Mouse (Mus musculus) stomach, postnatal 0 days (tissue): Measurements from ENCODE around the gene Zfand3. TPM values are rescaled to one million over a fixed set of nuclear protein-coding genes. Genes with fewer than 3 reads are reported as not detected.

ENCODE experiments used
- ATAC-seq: fragments of 200-750 bp; cut with Nextera tagmentation; 2 replicates; pipeline ENCODE4 v1.8.0; 2017; ENCODE audit not compliant: low FRiP score, low TSS enrichment
- DNase-seq: peaks from one replicate; pipeline ENCODE4 v3.0.0-alpha.2; 2016; ENCODE audit warnings: low spot score
- H3K27ac ChIP-seq: fragments of 300-500 bp; sonication (generic); replicated peaks from 2 replicates; pipeline ENCODE4 v1.5.1; 2014; ENCODE audit warnings: mild to moderate bottlenecking, control low read depth
- H3K27me3 ChIP-seq: fragments of 300-500 bp; sonication (generic); 2 replicates; pipeline ENCODE4 v1.6.1; 2014; ENCODE audit warnings: low read length; ENCODE audit not compliant: control insufficient read depth, insufficient read depth
- H3K36me3 ChIP-seq: fragments of 300-500 bp; sonication (generic); 2 replicates; pipeline ENCODE4 v1.6.1; 2014; ENCODE audit warnings: low read length, mixed read lengths; ENCODE audit not compliant: control insufficient read depth, insufficient read depth
- H3K4me1 ChIP-seq: fragments of 300-500 bp; sonication (generic); replicated peaks from 2 replicates; pipeline ENCODE4 v1.6.1; 2014; ENCODE audit warnings: antibody characterized with exemption; ENCODE audit not compliant: control insufficient read depth, insufficient read depth
- H3K4me2 ChIP-seq: fragments of 300-500 bp; sonication (generic); replicated peaks from 2 replicates; pipeline ENCODE4 v1.6.1; 2014; ENCODE audit warnings: low read depth, mild to moderate bottlenecking, control low read depth, moderate library complexity
- H3K4me3 ChIP-seq: fragments of 300-500 bp; sonication (generic); 2 replicates; pipeline ENCODE4 v1.5.1; 2014; ENCODE audit warnings: low read depth, low read length, control low read depth
- H3K9ac ChIP-seq: fragments of 300-500 bp; sonication (generic); 2 replicates; pipeline ENCODE4 v1.6.1; 2014; ENCODE audit warnings: mild to moderate bottlenecking, low read length, control low read depth, mixed read lengths
- H3K9me3 ChIP-seq: fragments of 300-500 bp; sonication (generic); 2 replicates; pipeline ENCODE4 v1.6.1; 2016; ENCODE audit warnings: low read length; ENCODE audit not compliant: control insufficient read depth
- CTCF ChIP-seq: IDR thresholded peaks from 2 replicates; pipeline ENCODE4 v1.5.1; 2016; ENCODE audit warnings: antibody characterized with exemption, low read depth, mild to moderate bottlenecking, moderate library complexity
- EP300 ChIP-seq: optimal IDR thresholded peaks from 2 replicates; pipeline ENCODE3; 2016; ENCODE audit warnings: antibody characterized with exemption
- WGBS: fragments of 180-500 bp; shearing (Covaris S2); extraction: QIAGEN DNeasy Blood & Tissue Kit; methylation state at CpG from one replicate; pipeline ENCODE4 v1.1.7; 2014; 5-methylcytosine and 5-hydroxymethylcytosine counted together
- polyA plus RNA-seq: library from polyadenylated mRNA; unstranded; fragments of >200 nt; fragmentation: Nextera tagmentation; extraction: Ambion mirVana; gene quantifications from 2 replicates; pipeline ENCODE4 v1.2.1, GENCODE M21; 2015

Zfand3 gene
- polyA plus RNA-seq, 1 experiment from 2014 or later: 35.5 TPM

GRCm38 (mm10) chr17:30103005-30103404, 98.5 kb downstream of the Zfand3 start:
- ATAC-seq (no peak), DNase-seq (no peak)
- WGBS: 93% methylated on average over 5 of the region's 5 CpGs
- Histone ChIP-seq H3K4me1 (no peaks in the 10 kb centered on the region), H3K27ac (no peak overlapping the region), H3K4me3 (no peak overlapping the region), H3K9ac (no peak overlapping the region), H3K27me3 (no peaks in the 10 kb centered on the region), H3K36me3 (no peaks in the 10 kb centered on the region), H3K4me2 (no peak overlapping the region), H3K9me3 (no peaks in the 10 kb centered on the region)
- no peak for TF ChIP-seq EP300
- TF ChIP-seq CTCF: no peak

DNA sequence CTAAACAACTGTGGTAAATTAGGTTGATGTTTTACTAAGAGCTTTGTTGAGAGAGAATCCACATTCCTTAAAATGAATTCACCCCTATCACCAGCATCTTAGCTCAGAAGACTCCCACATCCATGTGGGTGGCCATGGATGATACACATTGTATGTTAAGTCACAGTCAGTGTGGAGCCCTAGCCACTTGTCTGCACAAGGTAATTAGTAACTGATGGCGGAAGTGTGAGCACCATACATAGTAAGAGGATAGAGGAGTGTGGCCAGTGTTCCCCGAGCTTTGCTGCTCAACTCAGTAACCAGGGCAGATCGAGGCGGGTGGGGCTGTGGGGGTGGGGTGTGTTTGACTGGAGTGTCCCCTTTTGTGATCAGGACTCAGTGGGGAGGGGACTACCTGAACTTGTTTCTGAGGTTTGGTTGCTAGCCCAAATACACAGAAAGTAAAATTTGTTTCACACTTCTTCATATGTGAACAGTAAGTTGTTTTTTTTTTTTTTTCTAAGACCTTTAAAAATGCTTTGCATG, 99.2 kb downstream of the Zfand3 start:
- no peak for TF ChIP-seq CTCF
- TF ChIP-seq EP300: no peak
- DNase-seq (no peak), ATAC-seq (no peak)
- Histone ChIP-seq H3K27me3 (no peaks in the 10 kb centered on the region), H3K9ac (no peak overlapping the region), H3K4me2 (no peak overlapping the region), H3K4me3 (no peak overlapping the region), H3K27ac (no peak overlapping the region), H3K4me1 (no peaks in the 10 kb centered on the region), H3K9me3 (no peaks in the 10 kb centered on the region), H3K36me3 (no peaks in the 10 kb centered on the region)
- WGBS: 51% methylated on average over 4 of the region's 4 CpGs

- peak; percentile 24 for DNase-seq
- H3K4me2 ChIP-seq: no peak overlapping the region
- H3K4me3 ChIP-seq: no peak overlapping the region
- H3K4me1 ChIP-seq: no peaks in the 10 kb centered on the region
- H3K36me3 ChIP-seq: no peaks in the 10 kb centered on the region
- no peak overlapping the region for H3K9ac ChIP-seq
- H3K27me3 ChIP-seq: no peaks in the 10 kb centered on the region
- 91% methylated on average over 3 of the region's 3 CpGs for WGBS
- no peak for ATAC-seq
- TF ChIP-seq CTCF (peak; percentile 76), EP300 (no peak)
- no peaks in the 10 kb centered on the region for H3K9me3 ChIP-seq
- H3K27ac ChIP-seq: no peak overlapping the region
These were observed 100.8 kb downstream of the Zfand3 start for GRCm38 (mm10) chr17:30105369-30105768.

GRCm38 (mm10) chr17:30110678-30111077, 106.1 kb downstream of the Zfand3 start:
- Histone ChIP-seq H3K4me1 (no peaks in the 10 kb centered on the region), H3K27me3 (no peaks in the 10 kb centered on the region), H3K9me3 (no peaks in the 10 kb centered on the region), H3K9ac (no peak overlapping the region), H3K4me2 (no peak overlapping the region), H3K4me3 (no peak overlapping the region), H3K27ac (no peak overlapping the region), H3K36me3 (no peaks in the 10 kb centered on the region)
- ATAC-seq (no peak), DNase-seq (no peak)
- 53% methylated on average over 7 of the region's 7 CpGs for WGBS
- TF ChIP-seq EP300 (no peak), CTCF (no peak)

DNA sequence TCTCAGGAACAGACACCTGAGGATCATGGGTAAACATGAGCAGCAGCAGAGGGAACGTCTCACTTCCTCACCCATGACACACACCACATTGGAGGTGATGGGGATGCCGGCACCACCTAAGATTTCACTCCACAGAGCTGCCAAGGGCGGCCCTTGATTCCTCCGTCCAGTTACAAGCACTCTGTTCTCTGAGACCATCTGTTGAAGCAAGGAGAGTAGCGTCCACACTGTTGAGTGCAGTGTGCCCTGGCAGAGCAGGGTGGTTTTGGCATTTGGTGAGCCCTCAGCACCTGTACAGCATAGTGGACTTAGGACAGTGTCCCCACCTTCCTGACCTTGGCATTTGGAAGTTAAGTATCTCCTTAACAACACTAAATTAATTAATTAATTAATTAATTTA, 107.0 kb downstream of the Zfand3 start:
- DNase-seq (no peak), ATAC-seq (no peak)
- Histone ChIP-seq H3K27ac (no peak overlapping the region), H3K36me3 (no peaks in the 10 kb centered on the region), H3K9ac (no peak overlapping the region), H3K4me1 (no peaks in the 10 kb centered on the region), H3K4me2 (no peak overlapping the region), H3K4me3 (no peak overlapping the region), H3K9me3 (no peaks in the 10 kb centered on the region), H3K27me3 (no peaks in the 10 kb centered on the region)
- TF ChIP-seq CTCF (no peak), EP300 (no peak)
- 72% methylated on average over 5 of the region's 5 CpGs for WGBS

DNA sequence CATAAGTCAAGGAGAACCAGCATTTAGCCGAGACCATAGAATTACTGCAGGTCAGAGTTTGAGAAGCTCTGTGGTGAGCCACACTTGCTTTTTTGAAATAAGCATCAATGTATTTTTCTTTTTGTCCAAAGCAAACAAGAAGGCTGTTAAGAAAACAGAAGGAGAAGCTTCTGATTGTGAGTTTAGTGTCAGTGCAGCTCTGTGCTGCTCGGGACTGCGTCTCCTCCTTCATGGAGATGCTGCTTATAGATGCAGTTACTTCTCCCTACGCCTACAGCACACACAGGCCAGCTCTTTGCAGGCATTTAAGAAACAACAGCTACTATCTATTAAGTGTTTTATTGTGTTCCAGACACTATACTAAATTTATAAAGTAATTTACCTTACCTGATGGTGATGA, 107.5 kb downstream of the Zfand3 start:
- Histone ChIP-seq H3K36me3 (no peaks in the 10 kb centered on the region), H3K27me3 (no peaks in the 10 kb centered on the region), H3K4me3 (no peak overlapping the region), H3K4me1 (no peaks in the 10 kb centered on the region), H3K9ac (no peak overlapping the region), H3K9me3 (no peaks in the 10 kb centered on the region), H3K4me2 (no peak overlapping the region), H3K27ac (no peak overlapping the region)
- ATAC-seq (no peak), DNase-seq (no peak)
- TF ChIP-seq EP300 (no peak), CTCF (no peak)
- 83% methylated on average over 4 of the region's 4 CpGs for WGBS
